Mouse (Mus musculus): ENCODE results near the gene Gid8. TPM values are rescaled to one million over a fixed set of nuclear protein-coding genes. Genes with fewer than 3 reads are reported as not detected.
A peak's percentile ranks its signal among the peaks of the same experiment; 100 is the strongest.

Gid8 gene
- total RNA-seq, 1 experiment from 2014 or later = 52.1 TPM

- no peak for ATAC-seq (replicated peaks; ENCODE audit: insufficient number of reproducible peaks, low FRiP score, low TSS enrichment, poor library complexity, severe bottlenecking)
Measured at GRCm38 (mm10) chr2:180741421-180741820, 31.5 kb downstream of the Gid8 start.

GRCm38 (mm10) chr2:180742820-180743219 is 32.9 kb downstream of the Gid8 start:
- no peak for ATAC-seq (replicated peaks; ENCODE audit: insufficient number of reproducible peaks, low FRiP score, low TSS enrichment, poor library complexity, severe bottlenecking)

- ATAC-seq (replicated peaks; ENCODE audit: insufficient number of reproducible peaks, low FRiP score, low TSS enrichment, poor library complexity, severe bottlenecking) = no peak
Measured at GRCm38 (mm10) chr2:180743321-180743720, 33.4 kb downstream of the Gid8 start.

GRCm38 (mm10) chr2:180745248-180745927 is 35.5 kb downstream of the Gid8 start:
- ATAC-seq (replicated peaks; ENCODE audit: insufficient number of reproducible peaks, low FRiP score, low TSS enrichment, poor library complexity, severe bottlenecking) = peak; percentile 97

GRCm38 (mm10) chr2:180746569-180747192 is 36.8 kb downstream of the Gid8 start:
- no peak for ATAC-seq (replicated peaks; ENCODE audit: insufficient number of reproducible peaks, low FRiP score, low TSS enrichment, poor library complexity, severe bottlenecking)

GRCm38 (mm10) chr2:180748904-180749303 is 39.0 kb downstream of the Gid8 start:
- no peak for ATAC-seq (replicated peaks; ENCODE audit: insufficient number of reproducible peaks, low FRiP score, low TSS enrichment, poor library complexity, severe bottlenecking)

GRCm38 (mm10) chr2:180754976-180755688 is 45.2 kb downstream of the Gid8 start:
- ATAC-seq (replicated peaks; ENCODE audit: insufficient number of reproducible peaks, low FRiP score, low TSS enrichment, poor library complexity, severe bottlenecking) = no peak

GRCm38 (mm10) chr2:180755896-180756295 is 46.0 kb downstream of the Gid8 start:
- no peak for ATAC-seq (replicated peaks; ENCODE audit: insufficient number of reproducible peaks, low FRiP score, low TSS enrichment, poor library complexity, severe bottlenecking)

- ATAC-seq (replicated peaks; ENCODE audit: insufficient number of reproducible peaks, low FRiP score, low TSS enrichment, poor library complexity, severe bottlenecking) = no peak
Measured at GRCm38 (mm10) chr2:180756786-180757185, 46.9 kb downstream of the Gid8 start.

- no peak for ATAC-seq (replicated peaks; ENCODE audit: insufficient number of reproducible peaks, low FRiP score, low TSS enrichment, poor library complexity, severe bottlenecking)
Measured at GRCm38 (mm10) chr2:180758513-180759263, 48.8 kb downstream of the Gid8 start.

- no peak for ATAC-seq (replicated peaks; ENCODE audit: insufficient number of reproducible peaks, low FRiP score, low TSS enrichment, poor library complexity, severe bottlenecking)
Measured at GRCm38 (mm10) chr2:180764986-180765385, 55.1 kb downstream of the Gid8 start.

- no peak for ATAC-seq (replicated peaks; ENCODE audit: insufficient number of reproducible peaks, low FRiP score, low TSS enrichment, poor library complexity, severe bottlenecking)
Measured at GRCm38 (mm10) chr2:180765713-180766112, 55.8 kb downstream of the Gid8 start.

Other genes with a start within 250 kb of the Gid8 start
- gene Ntsr1, start 210.1 kb upstream of the Gid8 start, total RNA-seq (2017) = not detected in 3 replicates
- gene Mrgbp, start 128.8 kb upstream of the Gid8 start, total RNA-seq (2017) = 32.7 to 52.2 TPM (median 40.0 TPM) in 3 replicates
- gene Ogfr, start 120.9 kb upstream of the Gid8 start, total RNA-seq (2017) = 79.4 to 106 TPM (median 80.2 TPM) in 3 replicates
- gene Col9a3, start 112.3 kb upstream of the Gid8 start, total RNA-seq (2017) = 0.95 to 4.8 TPM (median 2.3 TPM) in 3 replicates
- 0.38 to 1.8 TPM in 2 of 3 replicates, not detected in the other for gene Tcfl5, start 67.4 kb upstream of the Gid8 start, total RNA-seq (2017)
- gene Dido1, start 118 bp upstream of the Gid8 start, total RNA-seq (2017) = 58.9 to 107 TPM (median 65.1 TPM) in 3 replicates
- 1.8 to 5.2 TPM (median 1.9 TPM) in 3 replicates for gene Slc17a9, start 15.1 kb downstream of the Gid8 start, total RNA-seq (2017)
- gene Bhlhe23, start 66.8 kb downstream of the Gid8 start, total RNA-seq (2017) = not detected in 3 replicates
- gene Ythdf1, start 210.8 kb downstream of the Gid8 start, total RNA-seq (2017) = 26.0 to 48.0 TPM (median 33.6 TPM) in 3 replicates
- not detected in 3 replicates for gene Birc7, start 218.9 kb downstream of the Gid8 start, total RNA-seq (2017)
- not detected in 3 replicates for gene Nkain4, start 244.6 kb downstream of the Gid8 start, total RNA-seq (2017)